Mouse (Mus musculus) embryonic fibroblast, embryonic 13.5 days (primary cell): ENCODE measurements around the gene Mtmr3. TPM values are rescaled to one million over a fixed set of nuclear protein-coding genes. Genes with fewer than 3 reads are reported as not detected.
"Not testable (repeated sequence)": the region's sequence is repeated elsewhere in the genome, so short reads cannot be mapped to it uniquely, and the experiment has no call there.

Experiments
- H3K27ac ChIP-seq: 2 replicates; pipeline ENCODE4 v1.5.1; 2012; ENCODE audit warnings: low read length, control low read depth, inconsistent platforms; ENCODE audit not compliant: insufficient read depth
- H3K4me1 ChIP-seq: 2 replicates; pipeline ENCODE4 v1.6.1; 2011; ENCODE audit warnings: low read length; ENCODE audit not compliant: control insufficient read depth, insufficient read depth
- H3K4me3 ChIP-seq: 2 replicates; pipeline ENCODE4 v1.5.1; 2011; ENCODE audit warnings: mild to moderate bottlenecking, control low read depth, low read length; ENCODE audit not compliant: insufficient read depth
- CTCF ChIP-seq: IDR thresholded peaks from 2 replicates; pipeline ENCODE4 v1.5.1; 2011; ENCODE audit warnings: mild to moderate bottlenecking, control low read depth, low read length, moderate library complexity, borderline replicate concordance; ENCODE audit not compliant: insufficient read depth
- POLR2A ChIP-seq: IDR thresholded peaks from 2 replicates; pipeline ENCODE4 v1.6.1; 2011; ENCODE audit warnings: low read depth, mild to moderate bottlenecking, control low read depth, low read length, moderate library complexity
- polyA plus RNA-seq: library from polyadenylated mRNA; stranded (reverse); fragments of >200 nt; gene quantifications from 2 replicates; pipeline ENCODE4 v1.2.4, GENCODE M21; 2011; ENCODE audit warnings: low read depth; ENCODE audit not compliant: missing spikeins, insufficient read length

Gene Mtmr3
- polyA plus RNA-seq, 1 experiment, result 37.8 TPM

- TF ChIP-seq POLR2A (no peak), CTCF (no peak)
- Histone ChIP-seq H3K4me1 (peaks cover 8% of the 10 kb centered on the region), H3K4me3 (no peak overlapping the region), H3K27ac (no peak overlapping the region)
These were observed 8.2 kb upstream of the Mtmr3 start for GRCm38 (mm10) chr11:4602691-4603441.

- peaks cover 5% of the 10 kb centered on the region for H3K4me1 ChIP-seq
- no peak overlapping the region for H3K27ac ChIP-seq
- no peak overlapping the region for H3K4me3 ChIP-seq
- TF ChIP-seq POLR2A (no peak), CTCF (no peak)
These were observed 7.2 kb upstream of the Mtmr3 start for GRCm38 (mm10) chr11:4601890-4602289.

- Histone ChIP-seq H3K4me1 (no peaks in the 10 kb centered on the region), H3K4me3 (no peak overlapping the region), H3K27ac (no peak overlapping the region)
- no peak for TF ChIP-seq CTCF
- TF ChIP-seq POLR2A, result no peak
These were observed 5.3 kb upstream of the Mtmr3 start for GRCm38 (mm10) chr11:4599916-4600315.

GRCm38 (mm10) chr11:4598411-4598810 lies 3.7 kb upstream of the Mtmr3 start:
- TF ChIP-seq CTCF (no peak), POLR2A (no peak)
- H3K4me1 ChIP-seq, result no peaks in the 10 kb centered on the region
- H3K4me3 ChIP-seq, result no peak overlapping the region
- no peak overlapping the region for H3K27ac ChIP-seq

- H3K4me1 ChIP-seq, result no peaks in the 10 kb centered on the region; the same call in 1 of the 2 replicates
- no peak for TF ChIP-seq CTCF
- no peak for TF ChIP-seq POLR2A
These were observed 635 bp downstream of the Mtmr3 start for GRCm38 (mm10) chr11:4593849-4594607.

GRCm38 (mm10) chr11:4593491-4593848 lies 1.2 kb downstream of the Mtmr3 start:
- H3K4me1 ChIP-seq, result no peaks in the 10 kb centered on the region; the same call in 1 of the 2 replicates
- TF ChIP-seq POLR2A (no peak), CTCF (no peak)
- peak overlapping the region; percentile 70 for H3K4me3 ChIP-seq
- H3K27ac ChIP-seq, result no peak overlapping the region

More at GRCm38 (mm10) chr11:4593849-4594607, 635 bp downstream of the Mtmr3 start:
- H3K27ac ChIP-seq, result peak overlapping the region; percentile 67
- H3K4me3 ChIP-seq, result peak overlapping the region; percentile 70

- H3K4me3 ChIP-seq, result no peak overlapping the region
- H3K27ac ChIP-seq, result no peak overlapping the region
- no peaks in the 10 kb centered on the region; the same call in 1 of the 2 replicates for H3K4me1 ChIP-seq
- TF ChIP-seq CTCF (no peak), POLR2A (no peak)
These were observed 2.9 kb downstream of the Mtmr3 start for GRCm38 (mm10) chr11:4591811-4592210.

- H3K4me3 ChIP-seq, result no peak overlapping the region
- TF ChIP-seq CTCF (no peak), POLR2A (no peak)
These were observed 16.0 kb downstream of the Mtmr3 start for GRCm38 (mm10) chr11:4578682-4579081.

GRCm38 (mm10) chr11:4577079-4577478 lies 17.6 kb downstream of the Mtmr3 start:
- Histone ChIP-seq H3K4me3 (no peak overlapping the region), H3K27ac (no peak overlapping the region), H3K4me1 (no peaks in the 10 kb centered on the region)
- no peak for TF ChIP-seq CTCF
- no peak for TF ChIP-seq POLR2A

More at GRCm38 (mm10) chr11:4578682-4579081, 16.0 kb downstream of the Mtmr3 start:
- Histone ChIP-seq H3K4me1 (no peaks in the 10 kb centered on the region), H3K27ac (peak overlapping the region; percentile 58; the same call in 1 of the 2 replicates)

GRCm38 (mm10) chr11:4576090-4576732 lies 18.5 kb downstream of the Mtmr3 start:
- not testable (repeated sequence) for H3K4me1 ChIP-seq, H3K27ac ChIP-seq, H3K4me3 ChIP-seq
